Mouse (Mus musculus) v-Abl transformed pro-B cells (cell line): Measurements from ENCODE around the gene Mapk6.

ENCODE experiments used
- in situ Hi-C, 2 experiments: fragments of 400-800 bp; cut with MboI; formaldehyde crosslinking; loops; one replicate each; pipeline ENCODE4 v1.15.1; 2025; ENCODE audit not compliant: unreplicated experiment in 2 of 2

Mapk6 gene

DNA sequence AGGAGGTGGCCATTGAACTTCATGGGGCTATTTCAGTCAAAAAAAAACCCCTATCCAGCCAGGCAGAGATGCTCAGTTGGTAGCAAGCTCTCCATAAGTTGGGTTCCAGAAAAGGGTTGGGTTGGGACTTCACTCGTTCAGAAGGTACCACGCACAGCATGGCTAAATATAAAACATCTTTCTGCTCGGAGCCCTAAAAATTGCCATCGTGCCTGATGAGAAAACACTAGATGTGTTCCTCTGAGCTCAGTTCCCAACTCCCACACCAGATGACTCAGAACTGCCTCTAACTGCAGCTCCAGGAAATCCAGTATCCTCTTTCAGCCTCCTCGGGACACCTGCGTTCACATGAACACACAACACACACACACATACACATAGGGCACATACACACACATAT, 71.8 kb downstream of the Mapk6 start:
- in situ Hi-C loops, result no loop called here

GRCm38 (mm10) chr9:75334440-75334839, 75.4 kb downstream of the Mapk6 start:
- in situ Hi-C loops, result no loop called here

DNA sequence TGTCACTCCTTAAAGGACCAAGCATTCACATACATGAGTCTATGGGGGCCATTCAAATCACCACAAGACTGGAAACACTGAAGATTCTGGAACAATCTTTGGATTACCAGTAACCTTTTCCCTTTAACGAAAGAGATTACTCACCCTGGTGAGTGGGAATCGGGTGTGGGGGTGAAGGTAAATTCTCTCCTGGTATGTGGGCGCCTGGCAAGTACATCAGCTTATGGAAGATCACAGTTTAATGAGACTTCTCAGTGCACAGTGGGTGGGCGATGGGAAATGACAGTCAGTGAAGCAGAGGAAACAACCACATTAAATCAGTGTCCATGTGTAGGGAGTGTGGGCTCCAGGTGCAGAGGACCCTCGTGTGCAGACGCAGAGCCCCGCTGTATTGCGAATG, 79.0 kb downstream of the Mapk6 start:
- in situ Hi-C loops, result no loop called here

DNA sequence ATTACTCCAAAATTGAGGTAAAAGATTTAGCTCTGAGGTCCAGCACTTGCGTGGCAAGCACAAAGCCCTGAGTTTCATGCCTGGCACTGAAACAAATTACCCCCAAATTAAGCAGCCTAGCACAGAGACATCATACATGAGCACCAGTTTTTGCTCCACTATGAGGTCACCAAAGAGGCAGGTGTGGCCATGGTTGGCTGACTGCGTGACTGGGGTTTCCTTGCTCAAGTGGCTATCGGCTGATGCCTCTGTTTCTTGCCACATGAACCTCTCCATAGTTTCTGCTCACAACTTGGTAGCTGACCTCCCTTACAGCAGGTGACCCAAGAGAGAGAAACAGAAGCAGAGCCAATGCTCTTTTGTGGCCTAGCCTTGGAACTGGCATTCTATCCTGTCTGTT, 81.8 kb downstream of the Mapk6 start:
- in situ Hi-C loops, result no loop called here

- in situ Hi-C loops, result no loop called here
Measured at GRCm38 (mm10) chr9:75322099-75322885, 87.5 kb downstream of the Mapk6 start.

GRCm38 (mm10) chr9:75319365-75319764, 90.4 kb downstream of the Mapk6 start:
- in situ Hi-C loops, result no loop called here
